Mouse (Mus musculus): ENCODE results near the gene Csn1s2a. TPM values are rescaled to one million over a fixed set of nuclear protein-coding genes. Genes with fewer than 3 reads are reported as not detected.
"Not testable (repeated sequence)": the region's sequence is repeated elsewhere in the genome, so short reads cannot be mapped to it uniquely, and the experiment has no call there.

The Csn1s2a gene
- polyA plus RNA-seq (2016; fragmentation: Nextera tagmentation; extraction: Ambion mirVana) = not detected in 2 replicates

DNA sequence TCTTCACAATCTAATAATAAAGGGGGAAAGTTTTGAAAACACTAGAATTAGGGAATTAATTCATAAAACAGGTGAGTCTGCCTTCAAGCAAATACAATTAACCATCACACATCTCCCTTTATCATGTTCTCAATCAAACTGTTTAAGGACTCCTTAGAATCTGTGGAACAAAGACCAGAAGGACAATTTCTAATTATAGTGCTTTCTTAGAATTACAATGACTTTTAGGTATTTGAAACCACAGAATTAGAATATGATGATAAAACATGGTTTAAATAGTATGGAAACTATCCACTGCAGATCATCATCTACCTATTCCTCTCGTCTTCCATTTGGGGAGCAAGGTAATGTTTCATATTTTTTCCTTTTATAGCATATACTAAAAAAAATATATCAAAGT lies at the start of gene Csn1s2a:
TSS of gene Csn1s2a (plus strand) at position 301 of the 400 bp plus-strand sequence.
- H3K4me3 ChIP-seq = no peak within 1 kb of the TSS
- no peak for DNase-seq (ENCODE audit: low spot score)
- no peaks in the 10 kb centered on the region for H3K27me3 ChIP-seq (ENCODE audit: insufficient read depth, poor library complexity, severe bottlenecking)
- WGBS = 74% methylated on average over 1 of the region's 1 CpGs
- no peaks in the 10 kb centered on the region for H3K9me3 ChIP-seq
- no peak within 1 kb of the TSS for H3K27ac ChIP-seq
- H3K4me1 ChIP-seq = no peaks in the 10 kb centered on the region
- no peaks in the 10 kb centered on the region for H3K36me3 ChIP-seq

DNA sequence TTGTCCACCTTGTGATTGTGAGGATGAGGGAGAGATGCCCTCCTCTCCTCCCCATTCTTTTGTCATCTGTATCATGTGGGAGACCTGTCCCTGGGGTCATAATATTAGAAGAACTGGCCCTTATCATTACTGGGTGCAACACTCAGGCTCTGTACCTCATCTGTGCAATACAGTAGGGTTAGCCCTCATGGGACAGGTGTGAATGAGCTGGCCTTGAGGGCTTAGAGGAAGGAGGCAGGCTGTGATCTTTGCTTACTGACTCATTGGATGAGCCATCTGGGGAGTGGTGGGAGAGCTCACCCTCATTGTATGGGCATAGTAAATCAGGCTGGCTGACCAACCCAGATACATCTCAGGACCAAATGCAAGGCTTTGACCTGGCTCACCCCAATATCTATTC lies 39.5 kb upstream of the Csn1s2a start:
- H3K36me3 ChIP-seq = no peaks in the 10 kb centered on the region
- no peaks in the 10 kb centered on the region for H3K9me3 ChIP-seq
- no peak overlapping the region for H3K4me3 ChIP-seq
- H3K4me1 ChIP-seq = no peaks in the 10 kb centered on the region
- H3K27ac ChIP-seq = no peak overlapping the region
- DNase-seq (ENCODE audit: low spot score) = no peak
- H3K27me3 ChIP-seq (ENCODE audit: insufficient read depth, poor library complexity, severe bottlenecking) = no peaks in the 10 kb centered on the region

DNA sequence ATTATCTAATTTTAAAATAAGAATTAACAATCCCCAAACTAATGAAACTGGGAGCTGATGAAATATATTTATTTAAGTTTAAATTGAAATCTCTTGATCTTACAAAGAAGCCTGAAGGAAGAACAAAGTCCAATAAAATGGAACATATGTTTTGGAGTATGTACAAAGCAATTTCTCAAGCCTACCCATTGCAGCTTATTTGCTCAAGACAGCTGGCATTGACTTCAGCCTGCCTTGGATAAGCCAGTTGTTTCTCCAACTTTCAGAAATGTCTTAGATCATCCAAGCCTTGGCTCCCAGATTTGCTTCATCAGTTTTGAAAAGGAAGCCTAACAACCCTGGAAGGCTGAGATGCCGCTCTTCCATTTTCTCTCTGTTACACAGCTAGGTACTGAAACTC lies 20.9 kb upstream of the Csn1s2a start:
- Histone ChIP-seq H3K27ac (no peak overlapping the region), H3K4me3 (no peak overlapping the region), H3K36me3 (no peaks in the 10 kb centered on the region), H3K27me3 (ENCODE audit: insufficient read depth, poor library complexity, severe bottlenecking) (no peaks in the 10 kb centered on the region), H3K4me1 (no peaks in the 10 kb centered on the region), H3K9me3 (no peaks in the 10 kb centered on the region)
- 93% methylated on average over 1 of the region's 1 CpGs for WGBS
- DNase-seq (ENCODE audit: low spot score) = no peak

DNA sequence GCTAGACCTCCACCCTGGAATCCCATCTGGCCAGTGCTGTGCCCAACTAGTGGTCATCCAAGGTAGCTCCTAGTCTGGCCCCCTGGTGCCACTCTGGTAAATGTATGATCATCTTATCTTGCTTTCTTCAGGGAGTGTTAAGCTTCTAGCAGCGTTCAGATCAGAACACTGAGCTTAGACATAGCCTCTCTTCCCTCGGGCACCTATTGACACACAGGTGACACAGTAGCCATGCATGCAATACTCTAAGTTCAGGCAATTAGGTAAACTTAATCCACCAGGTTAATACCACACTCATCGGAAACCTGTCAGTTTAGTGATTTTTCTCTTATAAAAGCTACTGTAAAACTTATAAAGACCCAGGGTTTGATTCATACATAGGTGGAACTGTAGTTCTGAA lies 9.8 kb upstream of the Csn1s2a start:
- H3K9me3 ChIP-seq = no peaks in the 10 kb centered on the region
- 84% methylated on average over 3 of the region's 3 CpGs for WGBS
- H3K36me3 ChIP-seq = no peaks in the 10 kb centered on the region
- no peak overlapping the region for H3K4me3 ChIP-seq
- no peak overlapping the region for H3K27ac ChIP-seq
- no peak for DNase-seq (ENCODE audit: low spot score)
- no peaks in the 10 kb centered on the region for H3K27me3 ChIP-seq (ENCODE audit: insufficient read depth, poor library complexity, severe bottlenecking)
- H3K4me1 ChIP-seq = no peaks in the 10 kb centered on the region

DNA sequence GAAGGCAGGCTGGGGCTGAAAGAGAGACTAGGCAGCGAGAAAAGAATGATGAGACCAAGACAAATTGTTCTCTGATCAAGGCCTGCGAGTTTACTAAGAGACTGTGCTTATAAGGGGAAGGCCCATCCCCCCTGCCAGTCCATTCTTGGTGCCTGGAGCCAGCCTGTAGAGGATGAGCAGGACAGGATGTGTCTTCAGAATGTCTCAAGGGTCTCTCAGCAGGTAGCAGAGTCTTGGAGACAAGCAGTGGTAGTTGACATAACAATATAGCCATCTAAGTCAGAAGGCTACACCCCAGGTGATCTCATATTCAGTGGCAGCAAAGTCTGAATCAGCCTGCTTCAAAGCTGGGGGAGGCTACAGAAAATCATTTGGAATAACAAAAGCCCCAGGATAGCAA lies 2.2 kb upstream of the Csn1s2a start:
- 51% methylated on average over 2 of the region's 2 CpGs for WGBS
- H3K4me3 ChIP-seq; DNase-seq (ENCODE audit: low spot score); H3K36me3 ChIP-seq; H3K27me3 ChIP-seq (ENCODE audit: insufficient read depth, poor library complexity, severe bottlenecking); H3K4me1 ChIP-seq; H3K9me3 ChIP-seq; H3K27ac ChIP-seq: not testable (repeated sequence)

DNA sequence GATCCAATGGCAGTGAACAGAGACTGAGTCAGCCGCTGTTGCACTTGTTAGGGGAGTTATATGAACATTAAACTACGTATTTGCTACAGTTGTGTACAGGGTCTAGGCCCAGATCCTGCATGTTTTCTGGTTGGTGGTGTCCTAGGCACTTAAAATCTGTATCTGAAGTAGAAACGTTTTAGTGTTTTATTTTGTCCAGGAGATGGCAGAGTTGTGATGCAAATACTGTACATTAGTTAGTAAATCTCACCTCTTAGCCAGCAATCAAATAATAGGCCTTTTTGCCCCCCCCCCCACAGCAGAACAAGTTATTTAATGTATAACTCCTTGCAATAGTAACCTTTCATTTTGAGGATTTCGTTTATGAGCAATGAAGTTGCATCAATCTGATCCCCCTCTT lies 8.4 kb downstream of the Csn1s2a start:
- no peak for DNase-seq (ENCODE audit: low spot score)
- no peaks in the 10 kb centered on the region for H3K4me1 ChIP-seq
- H3K36me3 ChIP-seq = no peaks in the 10 kb centered on the region
- H3K9me3 ChIP-seq = no peaks in the 10 kb centered on the region
- H3K27ac ChIP-seq = no peak overlapping the region
- WGBS = 54% methylated on average over 4 of the region's 4 CpGs
- no peaks in the 10 kb centered on the region for H3K27me3 ChIP-seq (ENCODE audit: insufficient read depth, poor library complexity, severe bottlenecking)
- no peak overlapping the region for H3K4me3 ChIP-seq

DNA sequence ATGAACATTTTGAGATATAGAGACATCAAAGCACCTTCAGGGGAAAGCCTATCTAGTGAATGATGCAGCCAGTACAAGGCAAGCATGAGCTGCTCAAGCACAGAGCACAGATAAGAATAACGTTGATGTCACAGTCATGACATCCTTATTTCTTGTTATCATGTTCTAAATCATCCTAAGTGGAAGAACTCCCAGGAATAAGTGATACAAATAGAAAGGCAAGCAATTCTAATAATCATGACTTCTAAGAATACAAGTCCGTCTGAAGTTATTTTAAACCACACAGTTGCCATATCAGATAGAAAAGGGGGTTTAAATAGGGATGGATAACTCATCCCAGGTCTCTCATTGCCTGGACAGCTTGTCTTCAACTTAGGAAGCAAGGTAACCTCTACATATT lies 33.4 kb downstream of the Csn1s2a start, which contains the start of gene Csn1s2b:
TSS of gene Csn1s2b (plus strand) at position 301 of the 400 bp plus-strand sequence.
- WGBS = 67% methylated on average over 2 of the region's 2 CpGs
- H3K36me3 ChIP-seq = no peaks in the 10 kb centered on the region
- no peak within 1 kb of the TSS for H3K27ac ChIP-seq

DNA sequence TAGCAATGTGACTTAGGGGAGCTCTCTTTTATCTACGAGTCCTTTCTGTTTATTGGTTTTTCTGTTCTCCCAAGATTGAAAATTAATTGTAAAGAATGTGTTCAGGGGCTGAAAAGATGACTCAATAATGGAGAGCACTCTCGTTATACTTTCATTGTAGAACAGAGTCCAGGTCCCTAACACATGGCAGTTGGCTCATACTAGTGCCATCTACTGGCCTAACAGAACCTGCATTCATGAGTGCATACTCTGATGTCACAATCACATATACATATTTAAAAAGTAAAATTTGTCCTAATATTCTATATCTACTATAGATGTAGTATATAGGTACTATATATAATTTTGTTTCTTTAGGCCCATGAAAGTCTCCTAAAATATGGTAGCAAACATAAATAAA lies 34.9 kb downstream of the Csn1s2a start:
- no peak overlapping the region for H3K27ac ChIP-seq
- H3K4me3 ChIP-seq = no peak overlapping the region
- no peaks in the 10 kb centered on the region for H3K4me1 ChIP-seq
- H3K9me3 ChIP-seq = no peaks in the 10 kb centered on the region
- no peaks in the 10 kb centered on the region for H3K27me3 ChIP-seq (ENCODE audit: insufficient read depth, poor library complexity, severe bottlenecking)
- H3K36me3 ChIP-seq = no peaks in the 10 kb centered on the region
- DNase-seq (ENCODE audit: low spot score) = no peak
- 66% methylated on average over 2 of the region's 2 CpGs for WGBS

More for the DNA sequence above, 33.4 kb downstream of the Csn1s2a start, which contains the start of gene Csn1s2b:
- Histone ChIP-seq H3K9me3 (no peaks in the 10 kb centered on the region), H3K4me3 (no peak within 1 kb of the TSS), H3K4me1 (no peaks in the 10 kb centered on the region), H3K27me3 (ENCODE audit: insufficient read depth, poor library complexity, severe bottlenecking) (no peaks in the 10 kb centered on the region)
- DNase-seq (ENCODE audit: low spot score) = no peak

DNA sequence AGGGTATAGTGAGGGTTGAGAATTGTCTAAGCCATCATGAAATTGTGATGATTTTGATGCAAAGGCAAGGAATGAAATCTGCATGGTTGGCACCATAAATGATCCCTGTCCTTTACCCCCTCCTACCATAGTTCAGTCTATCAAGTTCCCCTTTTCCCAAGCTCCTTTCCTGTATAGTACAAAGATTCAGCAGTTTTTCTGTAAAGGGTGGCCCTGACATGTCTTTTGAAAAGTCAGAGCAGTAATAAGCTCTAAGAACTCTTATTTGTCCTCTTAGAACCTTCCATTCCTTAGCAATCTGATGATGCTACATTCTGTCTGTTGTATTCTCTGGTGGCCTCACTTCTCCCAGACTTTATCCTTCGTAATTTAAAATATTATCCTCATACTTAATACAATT lies 51.0 kb downstream of the Csn1s2a start, which contains the start of gene Prr27:
TSS of gene Prr27 (plus strand) at position 301 of the 400 bp plus-strand sequence.
- Histone ChIP-seq H3K27ac (no peak within 1 kb of the TSS), H3K9me3 (no peaks in the 10 kb centered on the region), H3K36me3 (no peaks in the 10 kb centered on the region), H3K4me1 (no peaks in the 10 kb centered on the region), H3K27me3 (ENCODE audit: insufficient read depth, poor library complexity, severe bottlenecking) (no peaks in the 10 kb centered on the region), H3K4me3 (no peak within 1 kb of the TSS)
- WGBS = 64% methylated on average over 1 of the region's 1 CpGs
- no peak for DNase-seq (ENCODE audit: low spot score)

Other genes starting within 250 kb of the Csn1s2a start
- gene Sult1b1, start 236.4 kb upstream of the Csn1s2a start, polyA plus RNA-seq (2016; fragmentation: Nextera tagmentation; extraction: Ambion mirVana) = 0.18 TPM in 1 of 2 replicates, not detected in the other
- gene Sult1d1, start 205.5 kb upstream of the Csn1s2a start, polyA plus RNA-seq (2016; fragmentation: Nextera tagmentation; extraction: Ambion mirVana) = not detected in 2 replicates
- gene Sult1e1, start 183.0 kb upstream of the Csn1s2a start, polyA plus RNA-seq (2016; fragmentation: Nextera tagmentation; extraction: Ambion mirVana) = 0.15 TPM in 1 of 2 replicates, not detected in the other
- gene Csn1s1, start 108.4 kb upstream of the Csn1s2a start, polyA plus RNA-seq (2016; fragmentation: Nextera tagmentation; extraction: Ambion mirVana) = not detected in 2 replicates
- not detected in 2 replicates for gene Csn2, start 74.9 kb upstream of the Csn1s2a start, polyA plus RNA-seq (2016; fragmentation: Nextera tagmentation; extraction: Ambion mirVana)
- gene Csn1s2b, start 33.5 kb downstream of the Csn1s2a start, polyA plus RNA-seq (2016; fragmentation: Nextera tagmentation; extraction: Ambion mirVana) = not detected in 2 replicates
- not detected in 2 replicates for gene Prr27, start 51.1 kb downstream of the Csn1s2a start, polyA plus RNA-seq (2016; fragmentation: Nextera tagmentation; extraction: Ambion mirVana)
- gene Odam, start 110.5 kb downstream of the Csn1s2a start, polyA plus RNA-seq (2016; fragmentation: Nextera tagmentation; extraction: Ambion mirVana) = not detected in 2 replicates
- 0.20 and 0.26 TPM in 2 replicates for gene Csn3, start 151.0 kb downstream of the Csn1s2a start, polyA plus RNA-seq (2016; fragmentation: Nextera tagmentation; extraction: Ambion mirVana)
- not detected in 2 replicates for gene 2310003L06Rik, start 194.9 kb downstream of the Csn1s2a start, polyA plus RNA-seq (2016; fragmentation: Nextera tagmentation; extraction: Ambion mirVana)
- not detected in 2 replicates for gene Gm28434, start 194.9 kb downstream of the Csn1s2a start, polyA plus RNA-seq (2016; fragmentation: Nextera tagmentation; extraction: Ambion mirVana)
- not detected in 2 replicates for gene Cabs1, start 204.9 kb downstream of the Csn1s2a start, polyA plus RNA-seq (2016; fragmentation: Nextera tagmentation; extraction: Ambion mirVana)
- not detected in 2 replicates for gene Smr3a, start 228.0 kb downstream of the Csn1s2a start, polyA plus RNA-seq (2016; fragmentation: Nextera tagmentation; extraction: Ambion mirVana)